Mouse (Mus musculus): Measurements from ENCODE around the gene Fxyd3. TPM values are rescaled to one million over a fixed set of nuclear protein-coding genes. Genes with fewer than 3 reads are reported as not detected.

Fxyd3 gene
- polyA plus RNA-seq, 1 experiment: 22.7 TPM

GRCm38 (mm10) chr7:31117465-31117864, 41.0 kb upstream of the Fxyd3 start:
- H3K4me1 ChIP-seq (ENCODE audit: control insufficient read depth, insufficient read depth, insufficient read length, low read length): no peaks in the 10 kb centered on the region; the same call in 1 of the 2 replicates
- 89% methylated on average over 11 of the region's 11 CpGs for WGBS
- no peak overlapping the region for H3K27ac ChIP-seq (ENCODE audit: insufficient read depth, low read depth, low read length)
- no peak overlapping the region for H3K4me3 ChIP-seq (ENCODE audit: low read depth, low read length)
- no peaks in the 10 kb centered on the region for H3K27me3 ChIP-seq (ENCODE audit: control insufficient read depth, insufficient read depth, low read length)
- H3K36me3 ChIP-seq (ENCODE audit: control insufficient read depth, insufficient read depth, low read length): no peaks in the 10 kb centered on the region
- TF ChIP-seq POLR2A (IDR thresholded peaks at IDR 0.05; ENCODE audit: low read depth, low read length) (no peak), CTCF (IDR thresholded peaks at IDR 0.05; ENCODE audit: extremely low read depth, insufficient read length, insufficient replicate concordance, low read depth, low read length) (no peak)

GRCm38 (mm10) chr7:31116721-31117145, 40.2 kb upstream of the Fxyd3 start:
- Histone ChIP-seq H3K4me1 (ENCODE audit: control insufficient read depth, insufficient read depth, insufficient read length, low read length) (no peaks in the 10 kb centered on the region; the same call in 1 of the 2 replicates), H3K36me3 (ENCODE audit: control insufficient read depth, insufficient read depth, low read length) (no peaks in the 10 kb centered on the region), H3K27ac (ENCODE audit: insufficient read depth, low read depth, low read length) (no peak overlapping the region), H3K27me3 (ENCODE audit: control insufficient read depth, insufficient read depth, low read length) (no peaks in the 10 kb centered on the region), H3K4me3 (ENCODE audit: low read depth, low read length) (no peak overlapping the region)
- TF ChIP-seq POLR2A (IDR thresholded peaks at IDR 0.05; ENCODE audit: low read depth, low read length) (no peak), CTCF (IDR thresholded peaks at IDR 0.05; ENCODE audit: extremely low read depth, insufficient read length, insufficient replicate concordance, low read depth, low read length) (no peak)
- 68% methylated on average over 16 of the region's 16 CpGs for WGBS

GRCm38 (mm10) chr7:31115587-31116043, 39.1 kb upstream of the Fxyd3 start:
- no peak overlapping the region for H3K27ac ChIP-seq (ENCODE audit: insufficient read depth, low read depth, low read length)
- no peak overlapping the region for H3K4me3 ChIP-seq (ENCODE audit: low read depth, low read length)

GRCm38 (mm10) chr7:31115182-31115581, 38.7 kb upstream of the Fxyd3 start, which contains the start of gene Hpn:
TSS of gene Hpn (minus strand) at chr7:31115290.
- H3K36me3 ChIP-seq (ENCODE audit: control insufficient read depth, insufficient read depth, low read length): no peaks in the 10 kb centered on the region
- H3K27ac ChIP-seq (ENCODE audit: insufficient read depth, low read depth, low read length): no peak within 1 kb of the TSS
- WGBS: 21% methylated on average over 15 of the region's 15 CpGs
- TF ChIP-seq CTCF (IDR thresholded peaks at IDR 0.05; ENCODE audit: extremely low read depth, insufficient read length, insufficient replicate concordance, low read depth, low read length) (no peak), POLR2A (IDR thresholded peaks at IDR 0.05; ENCODE audit: low read depth, low read length) (no peak)
- peak within 1 kb of the TSS; percentile 16; the same call in 1 of the 2 replicates for H3K4me3 ChIP-seq (ENCODE audit: low read depth, low read length)
- no peaks in the 10 kb centered on the region; the same call in 1 of the 2 replicates for H3K4me1 ChIP-seq (ENCODE audit: control insufficient read depth, insufficient read depth, insufficient read length, low read length)
- H3K27me3 ChIP-seq (ENCODE audit: control insufficient read depth, insufficient read depth, low read length): no peaks in the 10 kb centered on the region

More at GRCm38 (mm10) chr7:31115587-31116043, 39.1 kb upstream of the Fxyd3 start:
- H3K4me1 ChIP-seq (ENCODE audit: control insufficient read depth, insufficient read depth, insufficient read length, low read length): no peaks in the 10 kb centered on the region; the same call in 1 of the 2 replicates
- WGBS: 57% methylated on average over 17 of the region's 17 CpGs
- no peak for TF ChIP-seq CTCF (IDR thresholded peaks at IDR 0.05; ENCODE audit: extremely low read depth, insufficient read length, insufficient replicate concordance, low read depth, low read length)
- TF ChIP-seq POLR2A (IDR thresholded peaks at IDR 0.05; ENCODE audit: low read depth, low read length): no peak
- H3K36me3 ChIP-seq (ENCODE audit: control insufficient read depth, insufficient read depth, low read length): no peaks in the 10 kb centered on the region
- no peaks in the 10 kb centered on the region for H3K27me3 ChIP-seq (ENCODE audit: control insufficient read depth, insufficient read depth, low read length)

GRCm38 (mm10) chr7:31114646-31115045, 38.1 kb upstream of the Fxyd3 start:
- Histone ChIP-seq H3K27me3 (ENCODE audit: control insufficient read depth, insufficient read depth, low read length) (no peaks in the 10 kb centered on the region), H3K36me3 (ENCODE audit: control insufficient read depth, insufficient read depth, low read length) (no peaks in the 10 kb centered on the region), H3K4me3 (ENCODE audit: low read depth, low read length) (no peak overlapping the region; the same call in 1 of the 2 replicates), H3K4me1 (ENCODE audit: control insufficient read depth, insufficient read depth, insufficient read length, low read length) (no peaks in the 10 kb centered on the region; the same call in 1 of the 2 replicates), H3K27ac (ENCODE audit: insufficient read depth, low read depth, low read length) (no peak overlapping the region)
- WGBS: 30% methylated on average over 10 of the region's 10 CpGs
- TF ChIP-seq POLR2A (IDR thresholded peaks at IDR 0.05; ENCODE audit: low read depth, low read length): no peak
- no peak for TF ChIP-seq CTCF (IDR thresholded peaks at IDR 0.05; ENCODE audit: extremely low read depth, insufficient read length, insufficient replicate concordance, low read depth, low read length)

GRCm38 (mm10) chr7:31113800-31114199, 37.3 kb upstream of the Fxyd3 start:
- Histone ChIP-seq H3K4me1 (ENCODE audit: control insufficient read depth, insufficient read depth, insufficient read length, low read length) (no peaks in the 10 kb centered on the region; the same call in 1 of the 2 replicates), H3K4me3 (ENCODE audit: low read depth, low read length) (no peak overlapping the region), H3K27ac (ENCODE audit: insufficient read depth, low read depth, low read length) (no peak overlapping the region), H3K27me3 (ENCODE audit: control insufficient read depth, insufficient read depth, low read length) (no peaks in the 10 kb centered on the region), H3K36me3 (ENCODE audit: control insufficient read depth, insufficient read depth, low read length) (no peaks in the 10 kb centered on the region)
- no peak for TF ChIP-seq POLR2A (IDR thresholded peaks at IDR 0.05; ENCODE audit: low read depth, low read length)
- no peak for TF ChIP-seq CTCF (IDR thresholded peaks at IDR 0.05; ENCODE audit: extremely low read depth, insufficient read length, insufficient replicate concordance, low read depth, low read length)
- 76% methylated on average over 6 of the region's 6 CpGs for WGBS

GRCm38 (mm10) chr7:31112036-31112435, 35.5 kb upstream of the Fxyd3 start:
- no peak for TF ChIP-seq POLR2A (IDR thresholded peaks at IDR 0.05; ENCODE audit: low read depth, low read length)
- no peak for TF ChIP-seq CTCF (IDR thresholded peaks at IDR 0.05; ENCODE audit: extremely low read depth, insufficient read length, insufficient replicate concordance, low read depth, low read length)
- Histone ChIP-seq H3K4me1 (ENCODE audit: control insufficient read depth, insufficient read depth, insufficient read length, low read length) (no peaks in the 10 kb centered on the region; the same call in 1 of the 2 replicates), H3K27me3 (ENCODE audit: control insufficient read depth, insufficient read depth, low read length) (no peaks in the 10 kb centered on the region), H3K27ac (ENCODE audit: insufficient read depth, low read depth, low read length) (no peak overlapping the region), H3K4me3 (ENCODE audit: low read depth, low read length) (no peak overlapping the region), H3K36me3 (ENCODE audit: control insufficient read depth, insufficient read depth, low read length) (no peaks in the 10 kb centered on the region)
- WGBS: 41% methylated on average over 4 of the region's 4 CpGs
